Mouse (Mus musculus) embryonic facial prominence, embryonic 12.5 days (tissue): ENCODE results near the gene Slc43a1. TPM values are rescaled to one million over a fixed set of nuclear protein-coding genes. Genes with fewer than 3 reads are reported as not detected.

Source experiments
- polyA plus RNA-seq: library from polyadenylated mRNA; unstranded; fragments of >200 nt; fragmentation: Nextera tagmentation; extraction: Ambion mirVana; gene quantifications from 2 replicates; pipeline ENCODE4 v1.2.1, GENCODE M21; 2016

Slc43a1 gene
- polyA plus RNA-seq, 1 experiment from 2014 or later = 19.0 TPM

Other genes with a start within 250 kb of the Slc43a1 start
- 45.5 and 49.0 TPM in 2 replicates for gene Ctnnd1, start 188.1 kb upstream of the Slc43a1 start, polyA plus RNA-seq
- gene Btbd18, start 179.8 kb upstream of the Slc43a1 start, polyA plus RNA-seq = 0.36 and 0.47 TPM in 2 replicates
- 348 and 377 TPM in 2 replicates for gene Selenoh, start 168.1 kb upstream of the Slc43a1 start, polyA plus RNA-seq
- not detected in 2 replicates for gene Gm28635, start 160.8 kb upstream of the Slc43a1 start, polyA plus RNA-seq
- 38.0 and 40.7 TPM in 2 replicates for gene Med19, start 160.4 kb upstream of the Slc43a1 start, polyA plus RNA-seq
- gene Tmx2, start 159.7 kb upstream of the Slc43a1 start, polyA plus RNA-seq = 118 and 122 TPM in 2 replicates
- gene Zdhhc5, start 123.7 kb upstream of the Slc43a1 start, polyA plus RNA-seq = 31.2 and 33.9 TPM in 2 replicates
- gene Clp1, start 111.5 kb upstream of the Slc43a1 start, polyA plus RNA-seq = 41.9 and 43.8 TPM in 2 replicates
- gene Ypel4, start 104.8 kb upstream of the Slc43a1 start, polyA plus RNA-seq = 12.3 and 13.7 TPM in 2 replicates
- 13.0 and 13.9 TPM in 2 replicates for gene Gm19426, start 95.2 kb upstream of the Slc43a1 start, polyA plus RNA-seq
- 24.7 and 24.9 TPM in 2 replicates for gene Serping1, start 63.4 kb upstream of the Slc43a1 start, polyA plus RNA-seq
- gene Ube2l6, start 40.0 kb upstream of the Slc43a1 start, polyA plus RNA-seq = 32.9 and 33.5 TPM in 2 replicates
- gene Smtnl1, start 16.2 kb upstream of the Slc43a1 start, polyA plus RNA-seq = 0.13 and 0.23 TPM in 2 replicates
- 39.4 and 41.3 TPM in 2 replicates for gene Timm10, start 11.9 kb upstream of the Slc43a1 start, polyA plus RNA-seq
- gene Rtn4rl2, start 47.9 kb downstream of the Slc43a1 start, polyA plus RNA-seq = 5.2 and 5.4 TPM in 2 replicates
- gene Slc43a3, start 97.7 kb downstream of the Slc43a1 start, polyA plus RNA-seq = 30.4 and 35.9 TPM in 2 replicates
- gene Prg2, start 141.6 kb downstream of the Slc43a1 start, polyA plus RNA-seq = 0.60 and 0.93 TPM in 2 replicates
- gene Prg3, start 149.4 kb downstream of the Slc43a1 start, polyA plus RNA-seq = not detected in 2 replicates
- 310 and 311 TPM in 2 replicates for gene Ssrp1, start 198.4 kb downstream of the Slc43a1 start, polyA plus RNA-seq
- gene P2rx3, start 198.6 kb downstream of the Slc43a1 start, polyA plus RNA-seq = 15.0 and 20.6 TPM in 2 replicates
- gene Tnks1bp1, start 209.2 kb downstream of the Slc43a1 start, polyA plus RNA-seq = 45.3 and 59.2 TPM in 2 replicates